Mouse (Mus musculus) neural tube, embryonic 12.5 days (tissue): ENCODE measurements around the gene Gm11007. TPM values are rescaled to one million over a fixed set of nuclear protein-coding genes. Genes with fewer than 3 reads are reported as not detected.
"Not testable (repeated sequence)": the region's sequence is repeated elsewhere in the genome, so short reads cannot be mapped to it uniquely, and the experiment has no call there.

Source experiments
- ATAC-seq: fragments of 200-750 bp; cut with Nextera tagmentation; 2 replicates; pipeline ENCODE4 v1.8.0; 2017; ENCODE audit warnings: low read depth, mild to moderate bottlenecking, moderate TSS enrichment, moderate library complexity; ENCODE audit not compliant: low FRiP score
- H3K27ac ChIP-seq: fragments of 300-500 bp; sonication (generic); 2 replicates; pipeline ENCODE4 v1.5.1; 2016
- H3K27me3 ChIP-seq: fragments of 300-500 bp; sonication (generic); replicated peaks from 2 replicates; pipeline ENCODE4 v1.6.1; 2016; ENCODE audit warnings: mild to moderate bottlenecking
- H3K36me3 ChIP-seq: fragments of 300-500 bp; sonication (generic); 2 replicates; pipeline ENCODE4 v1.6.1; 2016; ENCODE audit warnings: mild to moderate bottlenecking
- H3K4me1 ChIP-seq: fragments of 300-500 bp; sonication (generic); 2 replicates; pipeline ENCODE4 v1.6.1; 2016
- H3K4me2 ChIP-seq: fragments of 300-500 bp; sonication (generic); replicated peaks from 2 replicates; pipeline ENCODE4 v1.6.1; 2016; ENCODE audit warnings: mild to moderate bottlenecking
- H3K4me3 ChIP-seq: fragments of 300-500 bp; sonication (generic); 2 replicates; pipeline ENCODE4 v1.5.1; 2016
- H3K9ac ChIP-seq: fragments of 300-500 bp; sonication (generic); 2 replicates; pipeline ENCODE4 v1.6.1; 2016; ENCODE audit warnings: mild to moderate bottlenecking
- H3K9me3 ChIP-seq: fragments of 300-500 bp; sonication (generic); 2 replicates; pipeline ENCODE4 v1.6.1; 2016; ENCODE audit warnings: mild to moderate bottlenecking
- WGBS: fragments of 180-500 bp; shearing (Covaris S2); methylation state at CpG from one replicate; pipeline ENCODE4 v1.1.7; 2016; 5-methylcytosine and 5-hydroxymethylcytosine counted together
- polyA plus RNA-seq: library from polyadenylated mRNA; unstranded; fragments of >200 nt; fragmentation: Nextera tagmentation; extraction: Ambion mirVana; gene quantifications from 2 replicates; pipeline ENCODE4 v1.2.1, GENCODE M21; 2016

The Gm11007 gene
- not detected in 2 replicates for polyA plus RNA-seq

DNA sequence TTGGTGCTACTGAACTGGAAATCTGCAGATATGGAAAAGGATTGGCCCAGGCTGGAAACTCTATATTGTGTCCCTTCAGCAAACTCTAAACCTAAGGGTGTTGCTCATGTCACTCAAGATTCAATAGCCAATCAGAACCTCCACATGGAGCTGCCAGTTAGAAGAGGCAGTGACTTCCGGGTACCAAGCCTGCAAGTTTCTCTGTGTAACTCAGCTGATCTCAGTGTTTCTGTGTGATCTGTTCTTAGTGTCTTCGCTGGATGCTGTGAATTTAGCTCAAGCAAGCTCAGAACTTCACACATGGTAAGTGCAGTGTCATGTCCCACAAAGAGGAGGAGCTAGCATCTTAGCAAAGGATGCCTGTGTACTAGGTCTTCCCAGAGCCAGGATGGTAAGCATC is at the start of gene Gm11007:
TSS of gene Gm11007 (plus strand) at position 301 of the 400 bp plus-strand sequence.
- not testable (repeated sequence) for H3K9ac ChIP-seq, H3K4me2 ChIP-seq, H3K36me3 ChIP-seq, H3K4me3 ChIP-seq, H3K4me1 ChIP-seq, H3K9me3 ChIP-seq, ATAC-seq, H3K27me3 ChIP-seq, H3K27ac ChIP-seq
- WGBS = no CpG with 5 or more reads among the region's 2 CpGs

Other genes starting within 250 kb of the Gm11007 start
- gene Gm4724, start 208.2 kb upstream of the Gm11007 start, polyA plus RNA-seq = 12.5 and 21.2 TPM in 2 replicates
- gene Zfp965, start 174.0 kb upstream of the Gm11007 start, polyA plus RNA-seq = 6.0 and 6.4 TPM in 2 replicates
- 4.2 and 9.1 TPM in 2 replicates for gene Zfp969, start 59.7 kb downstream of the Gm11007 start, polyA plus RNA-seq
- not detected in 2 replicates for gene Gm2007, start 97.6 kb downstream of the Gm11007 start, polyA plus RNA-seq
- 6.6 TPM in 1 of 2 replicates, not detected in the other for gene Gm14288, start 157.1 kb downstream of the Gm11007 start, polyA plus RNA-seq
- gene Gm6710, start 225.2 kb downstream of the Gm11007 start, polyA plus RNA-seq = 21.1 and 22.4 TPM in 2 replicates